Mouse (Mus musculus) midbrain, embryonic 16.5 days (tissue): ENCODE data around the gene Gm20661. TPM values are rescaled to one million over a fixed set of nuclear protein-coding genes. Genes with fewer than 3 reads are reported as not detected.

Source experiments
- ATAC-seq: fragments of 200-750 bp; cut with Nextera tagmentation; 2 replicates; pipeline ENCODE4 v1.8.0; 2017; ENCODE audit warnings: moderate TSS enrichment
- H3K27ac ChIP-seq: fragments of 300-500 bp; sonication (generic); 2 replicates; pipeline ENCODE4 v1.5.1; 2014; ENCODE audit warnings: mild to moderate bottlenecking, low read length, mixed read lengths
- H3K27me3 ChIP-seq: fragments of 300-500 bp; sonication (generic); 2 replicates; pipeline ENCODE4 v1.6.1; 2014; ENCODE audit warnings: low read depth, low read length, mixed read lengths; ENCODE audit not compliant: control insufficient read depth, insufficient read depth
- H3K36me3 ChIP-seq: fragments of 300-500 bp; sonication (generic); 2 replicates; pipeline ENCODE4 v1.6.1; 2014; ENCODE audit warnings: mild to moderate bottlenecking, low read length, moderate library complexity, mixed read lengths; ENCODE audit not compliant: control insufficient read depth, insufficient read depth
- H3K4me1 ChIP-seq: fragments of 300-500 bp; sonication (generic); 2 replicates; pipeline ENCODE4 v1.6.1; 2014; ENCODE audit warnings: mild to moderate bottlenecking, low read length, mixed read lengths; ENCODE audit not compliant: control insufficient read depth, insufficient read depth
- H3K4me2 ChIP-seq: fragments of 300-500 bp; sonication (generic); 2 replicates; pipeline ENCODE4 v1.6.1; 2014; ENCODE audit warnings: mild to moderate bottlenecking, low read length, mixed read lengths
- H3K4me3 ChIP-seq: fragments of 300-500 bp; sonication (generic); 2 replicates; pipeline ENCODE4 v1.5.1; 2014; ENCODE audit warnings: low read depth, mild to moderate bottlenecking, low read length, moderate library complexity, mixed read lengths
- H3K9ac ChIP-seq: fragments of 300-500 bp; sonication (generic); 2 replicates; pipeline ENCODE4 v1.6.1; 2014; ENCODE audit warnings: low read depth, low read length, mixed read lengths
- H3K9me3 ChIP-seq: fragments of 300-500 bp; sonication (generic); replicated peaks from 2 replicates; pipeline ENCODE4 v1.6.1; 2014; ENCODE audit warnings: mild to moderate bottlenecking, low read length, mixed read lengths; ENCODE audit not compliant: control insufficient read depth, poor library complexity, severe bottlenecking
- WGBS: fragments of 180-500 bp; shearing (Covaris S2); extraction: QIAGEN DNeasy Blood & Tissue Kit; methylation state at CpG from one replicate; pipeline ENCODE4 v1.1.7; 2014; 5-methylcytosine and 5-hydroxymethylcytosine counted together
- polyA plus RNA-seq: library from polyadenylated mRNA; unstranded; fragments of >200 nt; fragmentation: Nextera tagmentation; extraction: Ambion mirVana; gene quantifications from 2 replicates; pipeline ENCODE4 v1.2.1, GENCODE M21; 2015

Gene Gm20661
- polyA plus RNA-seq, 1 experiment from 2014 or later, result 0.67 TPM

- 97% methylated on average over 3 of the region's 3 CpGs for WGBS
- ATAC-seq, result no peak
- no peak overlapping the region for H3K4me3 ChIP-seq
- no peaks in the 10 kb centered on the region for H3K9me3 ChIP-seq
- no peak overlapping the region for H3K4me2 ChIP-seq
- no peaks in the 10 kb centered on the region for H3K4me1 ChIP-seq
- peaks cover 21% of the 10 kb centered on the region for H3K36me3 ChIP-seq
- no peaks in the 10 kb centered on the region for H3K27me3 ChIP-seq
- no peak overlapping the region for H3K27ac ChIP-seq
- no peak overlapping the region for H3K9ac ChIP-seq
Measured at GRCm38 (mm10) chr9:108027867-108028266, 45.0 kb downstream of the Gm20661 start.

- H3K4me1 ChIP-seq, result no peaks in the 10 kb centered on the region
- H3K4me2 ChIP-seq, result no peak overlapping the region
- no peak overlapping the region for H3K4me3 ChIP-seq
- ATAC-seq, result no peak
- H3K9ac ChIP-seq, result no peak overlapping the region
- no peaks in the 10 kb centered on the region for H3K9me3 ChIP-seq
- WGBS, result 89% methylated on average over 5 of the region's 5 CpGs
- peaks cover 25% of the 10 kb centered on the region for H3K36me3 ChIP-seq
- no peak overlapping the region for H3K27ac ChIP-seq
- no peaks in the 10 kb centered on the region for H3K27me3 ChIP-seq
Measured at GRCm38 (mm10) chr9:108032126-108032525, 49.3 kb downstream of the Gm20661 start.

GRCm38 (mm10) chr9:108035331-108036156 lies 52.7 kb downstream of the Gm20661 start:
- no peak overlapping the region for H3K4me3 ChIP-seq
- no peak overlapping the region for H3K27ac ChIP-seq
- H3K36me3 ChIP-seq, result peaks cover 20% of the 10 kb centered on the region
- no peaks in the 10 kb centered on the region for H3K27me3 ChIP-seq
- no peaks in the 10 kb centered on the region for H3K4me1 ChIP-seq
- H3K9ac ChIP-seq, result no peak overlapping the region
- ATAC-seq, result no peak
- 96% methylated on average over 2 of the region's 2 CpGs for WGBS
- no peaks in the 10 kb centered on the region for H3K9me3 ChIP-seq
- no peak overlapping the region for H3K4me2 ChIP-seq

Other genes starting within 250 kb of the Gm20661 start
- gene Rbm5, start 212.1 kb upstream of the Gm20661 start, polyA plus RNA-seq, result 239 and 270 TPM in 2 replicates
- gene Rbm6, start 109.8 kb upstream of the Gm20661 start, polyA plus RNA-seq, result 95.5 and 113 TPM in 2 replicates
- 23.3 and 23.4 TPM in 2 replicates for gene Mon1a, start 94.9 kb upstream of the Gm20661 start, polyA plus RNA-seq
- gene Mst1r, start 76.2 kb upstream of the Gm20661 start, polyA plus RNA-seq, result 1.4 and 2.6 TPM in 2 replicates
- gene Actl11, start 54.6 kb upstream of the Gm20661 start, polyA plus RNA-seq, result not detected in 2 replicates
- gene Camkv, start 47.4 kb upstream of the Gm20661 start, polyA plus RNA-seq, result 90.2 and 121 TPM in 2 replicates
- gene Traip, start 32.9 kb upstream of the Gm20661 start, polyA plus RNA-seq, result 10.0 and 12.6 TPM in 2 replicates
- 3.7 and 4.7 TPM in 2 replicates for gene Uba7, start 7.6 kb upstream of the Gm20661 start, polyA plus RNA-seq
- 16.7 and 17.6 TPM in 2 replicates for gene Inka1, start 2.8 kb downstream of the Gm20661 start, polyA plus RNA-seq
- gene Cdhr4, start 9.4 kb downstream of the Gm20661 start, polyA plus RNA-seq, result 1.2 and 1.4 TPM in 2 replicates
- 0.83 and 0.97 TPM in 2 replicates for gene Gm20662, start 13.3 kb downstream of the Gm20661 start, polyA plus RNA-seq
- gene Ip6k1, start 19.4 kb downstream of the Gm20661 start, polyA plus RNA-seq, result 115 and 118 TPM in 2 replicates
- gene Gmppb, start 66.2 kb downstream of the Gm20661 start, polyA plus RNA-seq, result 19.8 and 22.8 TPM in 2 replicates
- 2.6 and 2.8 TPM in 2 replicates for gene Amigo3, start 70.1 kb downstream of the Gm20661 start, polyA plus RNA-seq
- 0.09 TPM in 1 of 2 replicates, not detected in the other for gene Mst1, start 97.4 kb downstream of the Gm20661 start, polyA plus RNA-seq
- gene Rnf123, start 100.3 kb downstream of the Gm20661 start, polyA plus RNA-seq, result 53.4 and 53.9 TPM in 2 replicates
- gene Apeh, start 111.5 kb downstream of the Gm20661 start, polyA plus RNA-seq, result 46.0 and 50.8 TPM in 2 replicates
- gene Bsn, start 207.3 kb downstream of the Gm20661 start, polyA plus RNA-seq, result 8.6 and 10.1 TPM in 2 replicates